9 mouse cellular contexts compared by ENCODE assay signal in genomic region chr5:123138953-123139721, GRCm38 (mm10). TPM values are rescaled to one million over a fixed set of nuclear protein-coding genes. Genes with fewer than 3 reads are reported as not detected.
DNase-seq lines count a peak whose midpoint lies in the region; ATAC-seq and TF ChIP-seq lines count a peak whose summit lies in the region.
"Had no signal": no experiment of that assay in that cellular context is flagged by ENCODE, and none has a peak within 500 bp of the region (broad histone marks: within the 10 kb centered on the region; RNA-seq: fewer than 3 reads in every experiment).

No protein-coding gene starts in this region.

- ATAC-seq in intestine, postnatal 0 days: no peak
- no peak for ATAC-seq in midbrain, embryonic 11.5 days (ENCODE audit: low FRiP score)

- under 1% methylated on average over 39 of the region's 39 CpGs for WGBS in embryonic facial prominence, embryonic 10.5 days
- WGBS in intestine, postnatal 0 days: under 1% methylated on average over 39 of the region's 39 CpGs
- under 1% methylated on average over 39 of the region's 39 CpGs for WGBS in limb, embryonic 10.5 days
- WGBS in midbrain, embryonic 11.5 days: under 1% methylated on average over 39 of the region's 39 CpGs
- WGBS in small intestine, adult 2 months: under 1% methylated on average over 39 of the region's 39 CpGs

- peaks cover 18% of the 10 kb centered on the region for H3K36me3 ChIP-seq in embryonic facial prominence, embryonic 10.5 days (replicated peaks)
- H3K36me3 ChIP-seq in intestine, postnatal 0 days (ENCODE audit: control insufficient read depth, insufficient read depth): no peaks in the 10 kb centered on the region
- peaks cover 29% of the 10 kb centered on the region for H3K36me3 ChIP-seq in limb, embryonic 10.5 days
- H3K36me3 ChIP-seq in midbrain, embryonic 11.5 days (ENCODE audit: control insufficient read depth, insufficient read depth, low read length): peaks cover 3% of the 10 kb centered on the region; the same call in 1 of the 2 replicates
- H3K36me3 ChIP-seq in small intestine, adult 2 months (ENCODE audit: control insufficient read depth, insufficient read depth, low read length): peaks cover 4% of the 10 kb centered on the region

- peak; percentile 71 to 83 for DNase-seq in urinary bladder, adult 18-20 months (ENCODE audit: low spot score in 2 of 2)
- DNase-seq in urinary bladder, postnatal 10 days (ENCODE audit: low spot score): no peak
- peak; percentile 81 for DNase-seq in embryonic facial prominence, embryonic 10.5 days (ENCODE audit: low spot score)
- peak; percentile 99 for DNase-seq in heart, adult 11 months
- peak; percentile 82 for DNase-seq in limb, embryonic 10.5 days (ENCODE audit: low spot score)
- DNase-seq in midbrain, embryonic 11.5 days (ENCODE audit: low spot score, missing footprints): peak; percentile 98

- H3K9ac ChIP-seq in intestine, postnatal 0 days (ENCODE audit: low read depth, low read length): peak overlapping the region; percentile 99
- peak overlapping the region; percentile 100 for H3K9ac ChIP-seq in midbrain, embryonic 11.5 days (ENCODE audit: low read length)

- H3K27ac ChIP-seq in embryonic facial prominence, embryonic 10.5 days (replicated peaks): peak overlapping the region; percentile 100
- H3K27ac ChIP-seq in intestine, postnatal 0 days (ENCODE audit: low read depth, low read length): peak overlapping the region; percentile 100
- peak overlapping the region; percentile 100 for H3K27ac ChIP-seq in limb, embryonic 10.5 days
- peak overlapping the region; percentile 100 for H3K27ac ChIP-seq in midbrain, embryonic 11.5 days (ENCODE audit: low read depth, low read length)
- peak overlapping the region; percentile 98 for H3K27ac ChIP-seq in small intestine, adult 2 months (ENCODE audit: insufficient read depth, low read depth, low read length)

- TF ChIP-seq POLR2A in small intestine, adult 2 months (IDR thresholded peaks at IDR 0.05; ENCODE audit: low read depth, low read length): peak; percentile 82; the same call in 1 of the 2 replicates

- H3K27me3 ChIP-seq in embryonic facial prominence, embryonic 10.5 days (replicated peaks; ENCODE audit: low read depth, poor library complexity, severe bottlenecking): no peaks in the 10 kb centered on the region
- no peaks in the 10 kb centered on the region for H3K27me3 ChIP-seq in intestine, postnatal 0 days (replicated peaks; ENCODE audit: control insufficient read depth, insufficient read depth, low read length)
- no peaks in the 10 kb centered on the region for H3K27me3 ChIP-seq in limb, embryonic 10.5 days (ENCODE audit: low read depth, poor library complexity, severe bottlenecking)
- H3K27me3 ChIP-seq in midbrain, embryonic 11.5 days (ENCODE audit: control insufficient read depth, insufficient read depth, low read length): no peaks in the 10 kb centered on the region
- H3K27me3 ChIP-seq in small intestine, adult 2 months (ENCODE audit: control insufficient read depth, insufficient read depth, low read length): no peaks in the 10 kb centered on the region
- H3K27me3 ChIP-seq: Patski had no signal

- H3K9me3 ChIP-seq in embryonic facial prominence, embryonic 10.5 days: no peaks in the 10 kb centered on the region
- no peaks in the 10 kb centered on the region for H3K9me3 ChIP-seq in intestine, postnatal 0 days (ENCODE audit: control insufficient read depth)
- H3K9me3 ChIP-seq in limb, embryonic 10.5 days (replicated peaks): no peaks in the 10 kb centered on the region
- H3K9me3 ChIP-seq in midbrain, embryonic 11.5 days (ENCODE audit: control insufficient read depth, low read length): no peaks in the 10 kb centered on the region

- H3K4me3 ChIP-seq in embryonic facial prominence, embryonic 10.5 days: peak overlapping the region; percentile 99
- H3K4me3 ChIP-seq in intestine, postnatal 0 days (ENCODE audit: low read depth, low read length): peak overlapping the region; percentile 86
- H3K4me3 ChIP-seq in limb, embryonic 10.5 days: peak overlapping the region; percentile 99
- peak overlapping the region; percentile 95 for H3K4me3 ChIP-seq in midbrain, embryonic 11.5 days (ENCODE audit: low read depth, low read length)
- H3K4me3 ChIP-seq in small intestine, adult 2 months (ENCODE audit: low read depth, low read length): peak overlapping the region; percentile 62

- H3K4me1 ChIP-seq in embryonic facial prominence, embryonic 10.5 days: peaks cover 69% of the 10 kb centered on the region
- peaks cover 12% of the 10 kb centered on the region; the same call in 1 of the 2 replicates for H3K4me1 ChIP-seq in intestine, postnatal 0 days (replicated peaks; ENCODE audit: control insufficient read depth, insufficient read depth, low read length)
- H3K4me1 ChIP-seq in limb, embryonic 10.5 days: peaks cover 62% of the 10 kb centered on the region
- H3K4me1 ChIP-seq in midbrain, embryonic 11.5 days (ENCODE audit: control insufficient read depth, insufficient read depth, low read length): peaks cover 44% of the 10 kb centered on the region
- H3K4me1 ChIP-seq in small intestine, adult 2 months (ENCODE audit: control insufficient read depth, insufficient read depth, insufficient read length, low read length): peaks cover 14% of the 10 kb centered on the region

- peak overlapping the region; percentile 98 for H3K4me2 ChIP-seq in intestine, postnatal 0 days (replicated peaks; ENCODE audit: low read depth)
- peak overlapping the region; percentile 100 for H3K4me2 ChIP-seq in midbrain, embryonic 11.5 days

- TF ChIP-seq CTCF in intestine, postnatal 0 days (IDR thresholded peaks at IDR 0.05; ENCODE audit: low read depth): no peak
- TF ChIP-seq CTCF in small intestine, adult 2 months (IDR thresholded peaks at IDR 0.05; ENCODE audit: extremely low read depth, insufficient read length, insufficient replicate concordance, low read depth, low read length): peak; percentile 1; the same call in 1 of the 2 replicates

RNA-seq across cellular contexts. Expression of gene Setd1b, which starts 2.9 kb away (rescaled TPM):
- polyA plus RNA-seq in embryonic facial prominence, embryonic 10.5 days (2016; fragmentation: Nextera tagmentation; extraction: Ambion mirVana): 8.1 TPM in 2 replicates
- 5.4 and 6.7 TPM in 2 replicates for polyA plus RNA-seq in intestine, postnatal 0 days (2015; fragmentation: Nextera tagmentation; extraction: Ambion mirVana)
- polyA plus RNA-seq in limb, embryonic 10.5 days (2016; fragmentation: Nextera tagmentation; extraction: Ambion mirVana): 9.4 and 10.6 TPM in 2 replicates
- 9.8 and 10.0 TPM in 2 replicates for polyA plus RNA-seq in midbrain, embryonic 11.5 days (2014; fragmentation: Nextera tagmentation; extraction: Ambion mirVana)
- 10.7 and 18.5 TPM in 2 replicates for polyA plus RNA-seq in small intestine, adult 2 months (2012; rRNA removed)

RNA-seq across cellular contexts. Expression of gene Rhof, which starts 6.6 kb away (rescaled TPM):
- polyA plus RNA-seq in embryonic facial prominence, embryonic 10.5 days (2016; fragmentation: Nextera tagmentation; extraction: Ambion mirVana): 1.2 and 2.2 TPM in 2 replicates
- 17.0 TPM in 2 replicates for polyA plus RNA-seq in intestine, postnatal 0 days (2015; fragmentation: Nextera tagmentation; extraction: Ambion mirVana)
- polyA plus RNA-seq in limb, embryonic 10.5 days (2016; fragmentation: Nextera tagmentation; extraction: Ambion mirVana): 1.8 and 2.0 TPM in 2 replicates
- polyA plus RNA-seq in midbrain, embryonic 11.5 days (2014; fragmentation: Nextera tagmentation; extraction: Ambion mirVana): 1.6 TPM in 2 replicates
- polyA plus RNA-seq in small intestine, adult 2 months (2012; rRNA removed): 28.0 and 91.6 TPM in 2 replicates

RNA-seq across cellular contexts. Expression of gene Psmd9, which starts 30.1 kb away (rescaled TPM):
- polyA plus RNA-seq in embryonic facial prominence, embryonic 10.5 days (2016; fragmentation: Nextera tagmentation; extraction: Ambion mirVana): 79.1 and 89.3 TPM in 2 replicates
- 50.9 and 57.5 TPM in 2 replicates for polyA plus RNA-seq in intestine, postnatal 0 days (2015; fragmentation: Nextera tagmentation; extraction: Ambion mirVana)
- 90.1 and 92.0 TPM in 2 replicates for polyA plus RNA-seq in limb, embryonic 10.5 days (2016; fragmentation: Nextera tagmentation; extraction: Ambion mirVana)
- 59.6 and 60.7 TPM in 2 replicates for polyA plus RNA-seq in midbrain, embryonic 11.5 days (2014; fragmentation: Nextera tagmentation; extraction: Ambion mirVana)
- 12.5 and 21.9 TPM in 2 replicates for polyA plus RNA-seq in small intestine, adult 2 months (2012; rRNA removed)

RNA-seq across cellular contexts. Expression of gene Hpd, which starts 43.4 kb away (rescaled TPM):
- polyA plus RNA-seq in embryonic facial prominence, embryonic 10.5 days (2016; fragmentation: Nextera tagmentation; extraction: Ambion mirVana): not detected in 2 replicates
- polyA plus RNA-seq in intestine, postnatal 0 days (2015; fragmentation: Nextera tagmentation; extraction: Ambion mirVana): 3.9 and 4.7 TPM in 2 replicates
- polyA plus RNA-seq in limb, embryonic 10.5 days (2016; fragmentation: Nextera tagmentation; extraction: Ambion mirVana): not detected in 2 replicates
- not detected in 2 replicates for polyA plus RNA-seq in midbrain, embryonic 11.5 days (2014; fragmentation: Nextera tagmentation; extraction: Ambion mirVana)
- polyA plus RNA-seq in small intestine, adult 2 months (2012; rRNA removed): 5.5 and 19.6 TPM in 2 replicates
- polyA plus RNA-seq: Patski had no signal
